Mouse (Mus musculus) adrenal gland, adult 8-10 months (tissue): ENCODE results near the gene Scnn1a. TPM values are rescaled to one million over a fixed set of nuclear protein-coding genes. Genes with fewer than 3 reads are reported as not detected.

ENCODE experiments used
- DNase-seq: peaks from one replicate; pipeline ENCODE4 v3.0.0; 2022
- total RNA-seq, 4 experiments: library from RNA; stranded (reverse); gene quantifications; 2 replicates each; pipeline ENCODE4 v1.2.4; 2022

Gene Scnn1a
- total RNA-seq, 4 experiments from 2014 or later = 1.4 to 3.4 (median 2.2) TPM

DNA sequence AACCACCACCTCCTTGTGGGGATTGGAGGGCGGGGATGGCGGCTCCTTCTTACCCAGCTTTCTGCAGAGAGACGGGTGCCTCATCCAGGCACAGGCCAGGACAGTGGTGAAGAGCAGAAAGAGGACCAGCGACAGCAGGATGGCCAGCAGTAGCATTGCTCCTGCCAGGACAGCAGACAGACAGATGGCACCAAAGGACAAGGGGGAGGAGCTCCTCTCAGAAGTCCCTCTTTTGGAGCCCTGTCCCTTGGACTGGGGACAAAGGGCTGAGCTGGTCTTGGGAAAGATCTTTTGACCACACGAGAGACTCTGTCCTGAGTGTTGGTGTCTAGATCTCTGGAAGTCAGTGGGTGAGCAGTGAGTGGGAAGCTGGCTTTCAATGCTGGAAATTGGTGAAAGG, 11.1 kb upstream of the Scnn1a start:
- no peak for DNase-seq

DNA sequence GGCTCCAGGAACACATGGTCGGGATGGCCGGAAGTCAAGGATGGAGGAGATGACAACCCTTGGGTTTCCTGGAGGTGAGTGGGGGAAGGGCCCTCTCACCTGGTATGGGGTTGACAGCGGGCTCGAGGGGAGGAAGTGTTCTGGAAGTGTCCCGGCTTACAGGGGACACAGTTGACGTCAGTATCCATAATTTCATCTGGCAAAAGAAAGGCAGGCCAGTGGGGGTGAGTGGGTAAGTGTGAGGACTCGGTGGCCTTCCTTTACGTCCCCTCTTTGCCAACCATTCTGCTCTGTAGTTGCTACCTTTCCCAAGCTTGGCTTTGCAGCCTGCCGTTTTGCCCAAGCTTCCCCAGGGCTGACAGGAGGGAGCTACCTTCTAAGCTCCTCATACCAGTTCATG, 8.3 kb upstream of the Scnn1a start:
- DNase-seq = no peak

DNA sequence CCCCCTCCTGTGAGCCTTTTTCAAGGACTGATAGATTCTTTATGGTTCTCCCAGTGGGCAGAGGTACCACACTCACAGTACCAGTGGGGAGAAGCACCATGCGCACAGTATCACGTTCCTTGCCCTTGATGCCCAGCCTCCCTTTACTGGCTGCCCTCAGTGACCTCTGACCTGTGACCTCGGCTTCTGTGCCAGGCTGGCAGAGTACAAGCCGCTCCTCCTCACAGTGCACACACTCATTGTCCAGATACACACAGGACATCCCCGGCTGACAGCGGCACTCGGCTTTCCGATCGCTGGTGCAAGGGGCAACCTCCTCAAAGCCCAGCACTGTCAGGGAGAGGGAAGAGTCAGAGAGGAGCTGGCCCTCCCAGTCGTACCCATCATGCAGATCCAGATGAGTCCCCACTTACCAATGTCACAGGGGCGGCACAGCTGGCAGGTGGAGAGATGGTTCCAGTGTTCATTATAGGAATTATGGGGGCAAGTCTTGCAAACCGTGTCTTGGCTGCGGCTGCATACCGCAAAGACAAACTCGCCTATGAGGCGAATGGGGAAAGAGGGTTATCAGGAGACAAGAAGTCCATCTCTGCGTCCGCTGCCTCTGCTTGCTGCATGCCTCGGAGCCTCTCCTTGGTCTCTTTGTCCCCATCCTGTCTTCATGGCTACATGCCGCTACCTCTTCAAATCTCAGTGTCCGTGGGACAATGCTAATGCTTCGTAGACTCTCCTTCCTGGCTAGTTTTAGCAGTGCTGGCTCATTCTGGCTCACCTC, 7.7 kb upstream of the Scnn1a start:
- no peak for DNase-seq

DNA sequence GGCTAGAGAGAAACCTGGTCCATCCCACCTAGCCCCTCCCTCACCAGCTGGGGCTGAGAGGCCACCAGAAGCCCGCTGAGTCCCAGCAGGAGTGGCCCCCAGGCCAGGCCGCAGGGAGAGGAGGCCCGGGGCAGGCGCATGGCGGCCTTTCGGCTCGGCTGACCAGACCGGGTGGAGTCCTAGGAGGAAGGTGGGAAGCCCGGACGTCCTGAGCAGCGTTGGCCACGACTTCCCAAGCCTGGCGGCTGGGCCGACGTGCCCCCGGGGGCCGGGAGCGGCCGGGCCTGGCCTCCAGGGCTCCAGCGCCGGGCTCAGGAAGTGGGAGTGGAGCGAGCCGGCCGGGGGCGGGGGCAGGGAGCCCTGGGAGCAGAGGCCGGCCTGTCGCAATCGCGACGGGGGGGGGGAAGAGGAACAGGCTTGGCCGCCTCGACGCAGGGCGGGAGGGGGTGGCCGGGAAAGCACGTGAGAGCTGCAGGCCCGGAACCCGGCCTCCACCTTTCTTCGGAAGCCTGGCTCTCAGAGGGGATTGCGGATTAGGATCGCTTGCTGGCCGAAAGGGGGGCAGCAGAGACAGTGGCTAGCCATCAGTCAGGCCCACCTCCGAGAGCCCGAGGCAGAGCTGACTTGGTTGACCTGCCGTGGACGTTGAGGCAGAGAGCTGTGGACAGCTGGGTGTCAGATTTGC, 6.8 kb upstream of the Scnn1a start, which contains the start of gene Ltbr:
Gene Ltbr (minus strand): TSS at position 340 of the 685 bp plus-strand sequence.
- DNase-seq = peak; percentile 86

DNA sequence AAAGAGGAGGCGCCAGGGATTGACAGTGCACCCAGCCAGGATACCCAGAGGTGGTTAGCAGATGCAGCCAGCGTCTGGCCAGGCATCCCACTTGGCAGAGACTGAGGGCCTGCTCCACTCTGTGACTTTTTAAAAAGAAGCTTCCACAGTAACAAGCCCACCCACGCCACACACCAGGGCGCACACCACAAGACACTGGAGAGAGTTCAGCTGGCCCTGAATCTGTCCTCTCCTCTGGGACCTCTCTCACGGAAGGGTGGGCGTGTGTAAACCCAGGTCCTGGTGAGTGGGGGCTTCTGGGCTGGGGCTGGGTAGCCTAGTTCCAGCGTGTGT, 6.3 kb upstream of the Scnn1a start:
- DNase-seq = no peak

DNA sequence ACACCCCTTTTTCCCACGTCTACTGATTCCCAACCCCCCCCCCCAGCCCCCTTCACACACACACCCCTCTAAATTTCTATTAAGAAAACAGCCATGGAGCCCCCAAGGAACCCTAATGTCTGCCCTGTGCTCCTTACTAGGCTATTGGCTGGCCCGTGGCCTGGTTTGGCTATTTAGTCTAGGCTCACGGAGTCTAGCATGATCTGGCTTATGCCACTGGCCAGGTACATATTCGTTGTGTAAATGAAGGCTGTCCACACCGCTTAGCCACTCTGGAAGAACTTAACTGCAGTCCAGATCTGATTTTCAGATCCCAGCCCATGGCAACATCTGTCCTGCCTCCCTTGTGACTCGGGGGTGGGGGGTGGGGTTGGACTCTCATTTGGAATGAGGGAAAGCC, 5.7 kb upstream of the Scnn1a start:
- no peak for DNase-seq

DNA sequence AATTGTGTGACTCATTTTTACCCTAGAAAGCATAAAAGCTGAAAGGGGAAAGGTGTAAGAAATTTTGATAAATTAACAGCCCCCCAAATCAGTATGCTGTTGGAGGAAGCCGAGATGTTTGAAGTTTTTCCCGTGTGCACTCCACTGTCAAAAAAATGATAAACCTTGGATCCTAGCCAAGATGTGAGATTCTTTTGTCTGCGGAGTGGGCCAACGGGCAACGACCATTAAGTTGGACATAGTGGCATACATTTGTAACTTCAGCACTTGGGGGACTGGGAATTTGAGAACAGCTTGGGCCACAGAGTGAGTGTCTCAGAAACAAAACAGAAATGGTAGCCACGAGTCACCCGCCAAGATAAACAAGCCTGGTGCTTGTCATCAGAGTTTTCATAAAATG, 3.4 kb upstream of the Scnn1a start:
- no peak for DNase-seq

DNA sequence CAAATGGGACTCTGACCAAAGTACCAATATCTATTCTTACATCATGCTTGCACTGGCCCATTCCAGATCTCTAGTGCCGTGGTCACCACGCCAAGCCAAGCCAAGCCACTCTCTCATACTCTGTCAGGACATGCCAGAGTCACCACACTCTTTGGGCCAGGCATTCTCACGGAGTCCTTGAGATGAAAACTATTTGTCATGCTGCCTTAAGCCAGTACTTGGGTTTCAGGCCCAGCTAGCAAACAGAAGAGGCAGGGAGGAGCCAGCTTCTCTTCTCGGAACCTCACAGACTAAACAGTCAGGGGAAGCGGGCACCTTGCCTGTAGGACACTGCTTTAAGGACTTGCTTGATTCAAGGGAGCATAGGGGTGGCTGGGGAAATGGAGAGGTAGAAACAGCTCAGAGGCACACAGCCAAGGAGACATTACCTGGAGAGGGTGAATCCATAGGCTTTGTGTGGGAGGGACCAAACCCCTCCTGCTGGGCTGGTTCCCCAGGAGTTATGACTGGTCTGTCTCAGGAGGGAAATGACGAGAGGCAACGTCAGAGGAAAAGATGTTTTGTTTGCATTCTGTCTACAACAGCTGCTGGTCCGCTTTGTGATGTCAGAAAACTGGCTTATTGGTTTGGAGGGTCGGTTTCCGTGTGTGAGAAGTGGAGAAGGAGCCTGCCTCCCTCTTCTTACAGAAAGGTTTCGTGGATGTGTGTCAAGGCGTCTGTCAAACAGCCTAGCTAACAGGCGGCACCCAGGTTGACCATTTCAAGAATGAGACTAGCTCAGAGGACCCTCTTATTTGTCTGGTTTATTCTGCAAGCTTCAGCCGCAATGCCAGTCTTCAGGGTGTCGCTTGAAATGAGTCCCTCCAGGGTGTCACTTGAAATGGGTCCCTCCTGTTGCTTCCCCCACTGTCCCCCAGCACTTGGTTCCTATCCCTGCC, 1.2 kb upstream of the Scnn1a start:
- peak; percentile 81 for DNase-seq

DNA sequence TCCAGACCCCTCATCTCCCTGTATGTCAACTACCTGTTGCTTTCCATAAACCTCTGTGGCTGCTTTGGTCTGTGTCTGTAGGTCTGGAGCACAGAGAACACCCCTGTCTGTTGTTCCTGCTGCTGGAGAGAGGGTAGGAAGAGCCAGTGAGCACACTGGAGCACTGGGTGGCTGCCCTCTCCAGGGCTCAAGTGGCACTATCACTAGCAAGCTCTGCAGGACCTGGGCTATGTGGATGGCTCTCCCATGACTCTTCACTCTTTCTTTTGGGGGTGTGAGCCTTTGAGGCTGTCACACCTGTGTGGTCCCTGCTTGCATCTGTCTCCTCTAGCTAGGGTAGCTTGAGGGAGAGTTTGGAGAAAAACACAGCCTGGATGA, 551 bp upstream of the Scnn1a start:
- DNase-seq = no peak

DNA sequence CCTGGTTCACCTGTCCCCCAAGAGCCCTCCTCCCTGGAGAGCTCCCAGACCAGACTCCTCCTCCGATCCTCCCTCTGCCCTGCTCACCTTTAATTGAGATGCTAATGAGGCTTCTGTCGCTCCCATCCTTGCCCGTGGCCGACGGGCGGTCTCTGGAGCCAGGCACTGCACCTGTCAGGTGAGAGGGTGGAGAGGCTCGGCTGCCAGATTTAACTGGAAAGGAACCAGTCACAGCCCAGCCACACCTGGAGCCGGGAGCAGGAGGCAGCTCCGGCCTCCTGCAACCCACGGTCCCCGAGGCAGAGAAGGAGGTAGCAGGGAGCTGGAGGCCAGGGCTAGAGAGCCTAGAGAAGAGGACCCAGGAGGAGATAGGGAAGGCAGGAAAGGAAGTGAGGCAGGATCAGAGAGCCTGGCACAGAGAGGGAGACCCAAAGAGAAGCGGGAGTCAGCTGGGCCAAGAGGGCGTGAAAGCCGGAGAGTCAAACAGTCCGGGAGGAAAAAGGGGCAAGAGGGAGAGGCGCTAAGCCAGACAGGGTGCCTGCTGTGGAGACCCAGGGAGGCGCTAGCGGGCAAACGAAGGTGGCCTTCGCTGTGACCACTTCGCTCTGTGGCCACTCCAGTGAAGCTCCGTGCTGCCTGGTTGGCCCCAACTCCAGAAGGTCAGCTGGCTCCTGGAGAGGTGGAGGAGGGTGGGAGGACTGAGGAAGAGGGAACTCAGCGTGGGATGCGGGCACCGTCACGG, 826 bp downstream of the Scnn1a start:
- no peak for DNase-seq

DNA sequence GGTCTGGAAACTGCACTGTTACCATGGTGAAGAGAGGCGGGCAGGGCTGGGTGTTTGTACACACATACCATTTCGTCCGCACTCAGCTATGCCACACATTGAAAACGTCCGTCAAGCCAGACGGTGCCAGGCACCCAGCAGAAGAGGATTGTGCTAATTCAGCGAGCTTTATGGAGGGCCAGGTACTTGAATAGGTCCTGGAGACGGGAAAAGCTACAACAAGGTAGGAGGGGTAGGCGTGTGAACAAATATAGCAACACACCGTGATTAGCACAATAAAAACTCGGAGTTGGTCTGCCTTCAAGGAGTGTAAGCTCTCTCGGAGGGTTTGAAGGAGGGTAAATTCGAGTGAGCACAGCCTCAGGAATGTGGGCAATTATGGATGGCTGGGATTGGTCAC, 2.3 kb downstream of the Scnn1a start:
- no peak for DNase-seq

DNA sequence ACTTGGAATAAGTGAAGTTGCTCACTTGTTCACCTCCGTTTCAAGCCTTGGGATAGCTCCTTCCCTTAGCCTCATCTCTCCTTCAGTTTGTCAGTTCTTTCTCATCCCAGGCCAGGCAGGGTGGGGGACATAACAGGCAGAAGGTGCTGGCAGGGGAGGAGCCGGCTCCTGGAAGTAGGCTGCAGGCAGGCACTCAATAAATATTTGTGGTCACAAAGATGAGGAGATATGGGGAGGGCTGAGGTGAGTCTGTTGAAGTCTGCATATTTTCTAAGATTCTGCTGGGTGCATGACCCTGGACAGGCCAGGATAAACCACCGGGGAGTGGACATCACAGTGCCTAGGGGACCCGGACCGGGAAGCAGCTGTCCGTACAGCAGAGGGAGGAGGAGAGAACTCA, 3.1 kb downstream of the Scnn1a start:
- DNase-seq = no peak

DNA sequence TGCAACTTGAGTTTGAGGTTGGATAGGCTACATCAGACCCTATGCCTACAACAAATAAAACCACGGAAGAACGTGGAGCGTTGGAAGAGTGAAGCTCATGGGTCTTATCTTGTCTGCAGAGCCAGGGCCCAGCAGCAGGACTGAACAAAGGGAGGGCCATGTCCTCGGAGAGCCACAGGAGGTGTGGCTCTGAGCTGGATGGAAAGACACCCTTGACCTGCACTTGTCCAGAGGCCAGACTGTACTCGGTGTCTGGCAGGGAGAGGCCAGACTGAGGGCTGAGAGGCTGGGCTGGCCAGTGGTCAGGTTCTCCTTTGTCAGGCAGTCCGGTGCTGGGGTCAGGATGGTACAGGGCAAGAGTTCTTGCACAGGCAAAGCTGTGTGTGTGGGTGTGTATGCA, 4.9 kb downstream of the Scnn1a start:
- DNase-seq = peak; percentile 52

DNA sequence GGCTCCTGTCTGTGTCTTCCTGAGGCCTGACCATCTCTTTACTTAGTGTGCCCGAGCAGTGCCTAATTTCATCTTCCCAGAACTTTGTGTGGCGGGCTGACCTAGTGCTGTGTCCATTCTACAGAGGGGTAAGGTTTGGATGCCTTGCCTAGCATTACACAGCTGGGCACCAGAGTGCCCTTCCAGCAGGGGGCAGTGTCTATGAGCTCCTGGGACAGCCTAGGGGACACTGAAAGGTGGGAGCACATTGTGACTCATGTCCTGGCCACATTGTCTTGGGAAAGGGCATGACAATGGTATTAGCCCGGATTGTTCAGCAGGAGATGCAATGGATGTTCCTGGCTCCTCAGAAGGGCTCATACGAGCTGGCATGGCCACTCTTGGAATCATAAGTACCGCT, 7.8 kb downstream of the Scnn1a start:
- peak; percentile 36 for DNase-seq

DNA sequence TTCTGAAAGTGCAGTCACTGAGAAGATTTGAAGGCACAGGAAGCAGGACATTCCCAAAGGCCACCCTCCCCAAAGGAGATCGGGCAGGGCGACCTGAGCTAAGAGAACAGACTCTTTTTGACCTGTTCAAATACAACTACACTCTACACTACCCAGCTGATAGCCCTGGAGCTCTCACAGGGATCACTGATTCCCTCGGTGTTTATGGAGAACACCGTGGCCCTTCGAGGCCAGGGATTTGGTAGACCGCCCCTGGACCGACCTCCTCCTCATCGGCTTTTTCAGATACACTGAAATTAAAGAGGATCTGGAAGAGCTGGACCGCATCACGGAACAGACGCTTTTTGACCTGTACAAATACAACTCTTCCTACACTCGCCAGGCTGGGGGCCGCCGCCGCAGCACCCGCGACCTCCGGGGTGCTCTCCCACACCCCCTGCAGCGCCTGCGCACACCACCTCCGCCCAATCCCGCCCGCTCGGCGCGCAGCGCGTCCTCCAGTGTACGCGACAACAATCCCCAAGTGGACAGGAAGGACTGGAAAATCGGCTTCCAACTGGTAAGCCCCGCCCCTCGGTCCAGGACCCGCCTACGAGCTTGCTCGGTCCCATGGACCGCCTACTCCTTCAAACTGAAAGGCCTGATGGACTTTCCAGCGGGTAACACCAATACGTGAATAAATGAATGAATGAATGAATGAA, 10.3 kb downstream of the Scnn1a start:
- peak; percentile 94 for DNase-seq

DNA sequence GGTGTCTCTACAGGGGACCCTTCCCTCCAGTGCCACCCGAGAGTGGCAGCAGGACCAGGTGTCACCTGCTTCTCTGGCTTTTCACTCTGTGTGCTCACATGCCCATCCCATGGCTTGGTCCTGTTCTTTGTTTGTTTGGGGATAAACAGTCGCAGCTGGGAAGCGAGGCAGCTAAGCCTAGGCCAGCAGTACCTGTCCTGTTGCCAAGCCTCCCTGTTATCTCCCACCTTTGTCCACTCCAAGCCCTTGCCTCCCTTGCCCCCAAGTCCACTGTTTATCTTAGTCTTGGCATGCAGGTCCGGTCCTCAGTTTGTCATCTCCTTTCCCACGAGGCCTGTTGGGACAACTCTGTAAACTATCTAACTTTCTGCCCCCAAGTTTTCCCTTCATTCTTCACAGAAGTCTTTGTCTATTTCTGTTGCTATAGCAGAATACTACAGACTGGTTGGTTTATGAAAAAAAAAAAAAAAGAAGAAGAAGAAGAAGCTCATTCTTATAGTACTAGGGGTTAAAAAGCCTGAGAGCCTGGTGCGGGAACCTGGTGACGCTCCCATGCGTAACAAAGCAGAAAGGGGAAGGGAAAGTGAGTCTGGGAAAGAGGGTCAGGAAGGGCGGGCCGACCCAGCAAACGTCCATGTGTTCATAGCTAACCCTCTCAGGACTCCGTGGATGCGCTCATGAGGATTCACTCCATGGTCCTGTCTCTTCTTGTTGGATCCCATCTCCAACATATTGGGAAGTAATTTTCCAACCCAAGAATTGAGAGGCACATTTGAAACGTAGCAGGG, 12.8 kb downstream of the Scnn1a start:
- no peak for DNase-seq

DNA sequence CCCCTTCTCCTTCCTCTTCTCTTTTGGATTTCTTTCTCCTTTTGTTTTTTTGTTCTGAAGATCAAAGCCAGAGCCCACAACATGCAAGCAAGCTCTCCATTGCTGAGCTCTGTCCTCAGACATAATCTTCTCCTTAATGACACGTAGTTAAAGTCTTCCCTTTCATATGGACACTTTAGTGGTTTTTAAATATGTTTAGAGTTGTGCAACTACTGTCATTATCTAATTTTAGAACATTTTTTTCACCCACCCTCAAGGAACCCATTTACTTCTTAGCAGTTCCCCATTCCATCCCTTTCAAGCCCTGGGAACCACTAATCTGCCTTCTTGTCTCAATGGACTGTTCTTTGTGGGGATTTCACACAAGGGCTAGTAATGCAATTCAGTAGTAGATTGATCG, 13.9 kb downstream of the Scnn1a start:
- DNase-seq = no peak

DNA sequence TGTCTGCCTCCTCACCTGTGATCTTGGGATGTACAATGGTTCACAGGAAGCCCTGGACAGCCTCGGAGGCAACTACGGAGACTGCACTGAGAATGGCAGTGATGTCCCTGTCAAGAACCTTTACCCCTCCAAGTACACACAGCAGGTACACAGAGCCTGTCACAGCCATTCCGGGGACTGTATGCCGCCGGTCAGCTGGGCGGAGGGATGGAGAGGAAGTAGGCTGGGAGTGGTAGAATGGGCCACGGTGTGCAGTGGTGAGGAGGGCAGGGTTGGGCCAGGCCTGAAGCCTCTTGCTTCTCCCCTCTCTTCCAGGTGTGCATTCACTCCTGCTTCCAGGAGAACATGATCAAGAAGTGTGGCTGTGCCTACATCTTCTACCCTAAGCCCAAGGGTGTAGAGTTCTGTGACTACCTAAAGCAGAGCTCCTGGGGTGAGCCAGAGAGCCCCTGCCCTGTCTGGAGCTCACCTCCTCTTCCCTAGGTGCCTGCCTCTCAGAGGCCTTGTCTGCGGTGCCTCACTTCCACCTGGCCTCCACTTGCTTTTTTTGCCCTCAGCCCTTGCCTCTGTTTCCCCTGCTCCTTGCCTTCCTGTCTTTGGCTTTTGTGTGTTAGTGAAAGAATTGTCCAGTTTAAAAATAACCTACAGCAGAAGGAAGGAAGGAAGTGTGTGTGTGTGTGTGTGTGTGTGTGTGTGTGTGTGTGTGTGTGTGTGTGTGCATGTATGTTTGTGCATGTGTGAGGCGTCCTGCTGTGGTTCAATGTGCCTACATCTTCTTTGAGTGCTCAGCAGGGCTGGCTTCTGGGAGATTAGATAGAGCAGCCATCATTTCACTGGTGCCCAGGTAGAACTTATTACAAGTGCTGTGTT, 18.6 kb downstream of the Scnn1a start:
- DNase-seq = no peak

DNA sequence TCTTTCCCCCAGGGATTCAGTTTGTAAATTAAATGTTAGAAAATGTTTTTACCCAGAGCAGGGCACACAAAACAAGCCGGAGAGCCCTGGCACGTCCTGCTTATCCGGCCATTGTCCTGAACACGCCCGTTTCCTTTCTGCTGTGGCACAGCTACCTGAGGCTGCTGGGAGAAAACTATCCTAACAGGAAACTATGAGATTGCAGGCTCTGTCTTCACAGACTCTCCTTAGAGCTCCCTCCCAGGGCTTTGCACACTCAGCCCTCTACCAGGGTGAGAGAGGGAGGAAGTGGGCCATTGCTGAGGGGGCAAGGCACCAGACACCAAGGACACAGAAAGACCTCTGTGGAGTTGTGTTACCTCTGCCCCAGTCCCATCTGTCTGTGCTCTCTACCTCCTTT, 19.8 kb downstream of the Scnn1a start:
- no peak for DNase-seq

DNA sequence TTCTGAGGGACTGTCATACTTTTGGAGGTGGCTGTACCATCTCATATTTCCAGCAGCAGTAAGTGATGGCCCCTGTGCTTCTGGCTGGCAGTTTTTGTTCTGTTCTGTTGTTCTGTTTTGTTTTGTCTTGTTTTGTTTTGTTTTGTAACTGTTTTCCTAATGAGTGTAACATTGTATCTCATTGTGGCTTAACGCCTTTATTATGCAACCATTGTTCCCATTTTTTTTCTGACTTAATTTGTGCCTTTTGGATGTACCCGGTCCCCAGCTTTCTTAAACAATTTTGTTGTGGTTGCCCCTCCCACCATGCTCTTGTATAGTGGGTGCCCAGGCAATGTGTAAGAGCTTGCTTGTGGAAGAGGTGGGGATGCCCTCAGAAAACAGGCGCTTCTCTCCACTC, 21.7 kb downstream of the Scnn1a start:
- DNase-seq = no peak
